Mouse (Mus musculus) neural tube, embryonic 11.5 days (tissue): ENCODE data around the gene Syt13. TPM values are rescaled to one million over a fixed set of nuclear protein-coding genes. Genes with fewer than 3 reads are reported as not detected.

Experiments used
- ATAC-seq: fragments of 200-750 bp; cut with Nextera tagmentation; 2 replicates; pipeline ENCODE4 v1.8.0; 2017; ENCODE audit warnings: moderate number of reproducible peaks, mild to moderate bottlenecking, moderate TSS enrichment, moderate library complexity; ENCODE audit not compliant: insufficient read depth, low FRiP score, low TSS enrichment
- DNase-seq: peaks from one replicate; pipeline ENCODE4 v3.0.0-alpha.2; 2015; ENCODE audit warnings: low spot score
- H3K27ac ChIP-seq: fragments of 300-500 bp; sonication (generic); 2 replicates; pipeline ENCODE4 v1.5.1; 2014; ENCODE audit warnings: low read depth, mild to moderate bottlenecking, low read length
- H3K27me3 ChIP-seq: fragments of 300-500 bp; sonication (generic); 2 replicates; pipeline ENCODE4 v1.6.1; 2014; ENCODE audit warnings: mild to moderate bottlenecking, low read length, mixed read lengths; ENCODE audit not compliant: control insufficient read depth, insufficient read depth
- H3K36me3 ChIP-seq: fragments of 300-500 bp; sonication (generic); 2 replicates; pipeline ENCODE4 v1.6.1; 2014; ENCODE audit warnings: mild to moderate bottlenecking, low read length, moderate library complexity, mixed read lengths; ENCODE audit not compliant: control insufficient read depth, insufficient read depth
- H3K4me1 ChIP-seq: fragments of 300-500 bp; sonication (generic); 2 replicates; pipeline ENCODE4 v1.6.1; 2014; ENCODE audit warnings: low read length, mixed read lengths; ENCODE audit not compliant: control insufficient read depth, insufficient read depth
- H3K4me2 ChIP-seq: fragments of 300-500 bp; sonication (generic); 2 replicates; pipeline ENCODE4 v1.6.1; 2014; ENCODE audit warnings: low read depth, mild to moderate bottlenecking, moderate library complexity
- H3K4me3 ChIP-seq: fragments of 300-500 bp; sonication (generic); 2 replicates; pipeline ENCODE4 v1.5.1; 2014; ENCODE audit warnings: low read depth, low read length
- H3K9ac ChIP-seq: fragments of 300-500 bp; sonication (generic); 2 replicates; pipeline ENCODE4 v1.6.1; 2014; ENCODE audit warnings: mild to moderate bottlenecking, low read length
- H3K9me3 ChIP-seq: fragments of 300-500 bp; sonication (generic); 2 replicates; pipeline ENCODE4 v1.6.1; 2016; ENCODE audit warnings: low read length; ENCODE audit not compliant: control insufficient read depth
- WGBS: fragments of 180-500 bp; shearing (Covaris S2); extraction: QIAGEN DNeasy Blood & Tissue Kit; methylation state at CpG from one replicate; pipeline ENCODE4 v1.1.7; 2014; 5-methylcytosine and 5-hydroxymethylcytosine counted together
- polyA plus RNA-seq: library from polyadenylated mRNA; unstranded; fragments of >200 nt; fragmentation: Nextera tagmentation; extraction: Ambion mirVana; gene quantifications from 2 replicates; pipeline ENCODE4 v1.2.1, GENCODE M21; 2014

Gene Syt13
- polyA plus RNA-seq, 1 experiment from 2014 or later: 25.0 TPM

DNA sequence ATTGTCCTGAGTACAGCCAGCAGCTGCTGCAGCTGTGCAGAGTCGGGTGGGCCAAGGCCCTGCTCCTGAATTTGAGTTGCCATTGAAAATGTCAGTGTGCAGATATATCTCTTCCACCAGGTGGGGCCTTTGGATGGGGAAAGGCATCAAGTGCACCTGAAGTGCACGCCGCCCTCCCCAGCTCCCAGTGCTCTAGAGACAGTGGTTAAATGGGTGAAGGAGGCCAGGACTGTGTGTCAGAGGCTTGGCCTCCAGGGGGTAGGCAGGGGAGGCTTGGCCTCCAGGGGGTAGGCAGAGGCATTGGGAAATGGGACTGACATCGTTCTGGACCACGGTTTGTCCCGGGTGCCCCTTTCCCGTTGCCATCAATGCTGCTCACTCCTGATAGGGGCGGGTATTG lies 51.4 kb downstream of the Syt13 start:
- H3K4me2 ChIP-seq: no peak overlapping the region
- ATAC-seq: no peak
- H3K9ac ChIP-seq: no peak overlapping the region
- 59% methylated on average over 8 of the region's 8 CpGs for WGBS
- H3K9me3 ChIP-seq: no peaks in the 10 kb centered on the region
- H3K36me3 ChIP-seq: no peaks in the 10 kb centered on the region
- no peak overlapping the region for H3K27ac ChIP-seq
- DNase-seq: no peak
- no peak overlapping the region for H3K4me3 ChIP-seq
- peaks cover 3% of the 10 kb centered on the region for H3K4me1 ChIP-seq
- no peaks in the 10 kb centered on the region for H3K27me3 ChIP-seq

DNA sequence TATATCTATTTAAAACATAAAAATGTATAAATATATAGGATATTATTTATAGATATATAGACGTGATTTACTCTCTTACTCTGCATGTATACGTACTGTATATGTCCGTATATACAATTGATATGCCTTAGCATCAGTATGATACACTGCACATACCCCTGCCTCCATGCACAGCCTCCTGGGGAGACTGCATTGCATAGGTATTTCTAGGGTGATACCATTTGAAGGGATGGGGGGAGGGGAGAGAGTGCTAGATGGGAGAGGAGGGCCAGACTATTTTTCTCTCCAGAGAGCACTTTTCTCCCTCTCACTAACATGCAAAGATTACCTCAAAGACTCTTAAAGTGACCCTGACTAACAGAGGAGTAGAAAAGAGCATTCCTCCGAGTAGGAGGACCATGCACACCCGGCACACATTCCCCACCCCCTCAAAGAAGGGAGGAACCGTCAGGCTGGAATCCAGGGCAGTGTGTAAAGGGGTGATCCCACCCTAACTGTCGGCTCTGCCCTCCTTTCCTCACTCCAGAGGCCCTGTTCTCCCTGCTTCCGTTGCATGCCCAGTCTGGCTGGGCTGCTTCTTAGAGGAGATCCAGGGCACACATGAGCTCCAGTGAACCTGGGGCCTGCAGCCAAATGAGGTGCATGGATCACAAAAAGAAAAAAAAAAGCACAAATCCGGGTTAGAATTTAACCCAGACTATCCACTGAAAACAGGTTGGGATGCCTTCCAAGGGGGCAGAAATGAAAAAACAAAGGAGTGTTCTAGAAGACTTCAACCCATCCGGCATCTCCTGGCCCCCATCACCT lies 52.3 kb downstream of the Syt13 start:
- DNase-seq: no peak
- Histone ChIP-seq H3K4me3 (no peak overlapping the region), H3K9me3 (no peaks in the 10 kb centered on the region), H3K4me2 (no peak overlapping the region), H3K27ac (no peak overlapping the region), H3K36me3 (no peaks in the 10 kb centered on the region), H3K4me1 (peaks cover 3% of the 10 kb centered on the region), H3K9ac (no peak overlapping the region), H3K27me3 (no peaks in the 10 kb centered on the region)
- WGBS: 29% methylated on average over 10 of the region's 10 CpGs
- no peak for ATAC-seq

DNA sequence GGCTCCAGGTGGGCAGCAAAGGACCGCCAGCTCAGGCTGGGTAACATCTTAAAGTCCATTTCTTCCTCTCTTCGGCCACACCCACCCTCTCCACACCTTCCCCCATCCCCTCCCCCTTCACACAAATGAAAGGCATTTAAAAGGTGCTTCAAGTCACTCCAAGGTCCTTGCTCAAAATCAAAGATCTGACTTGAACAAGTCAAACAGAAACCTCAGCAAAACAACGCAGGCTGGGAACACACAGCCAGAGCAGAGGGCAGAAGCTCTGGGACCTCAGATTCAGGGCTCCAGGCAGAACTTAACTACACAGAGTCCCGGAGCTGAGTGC lies 52.9 kb downstream of the Syt13 start:
- 45% methylated on average over 4 of the region's 4 CpGs for WGBS
- no peak for ATAC-seq
- H3K9me3 ChIP-seq: no peaks in the 10 kb centered on the region
- no peak for DNase-seq
- peaks cover 1% of the 10 kb centered on the region; the same call in 1 of the 2 replicates for H3K36me3 ChIP-seq
- no peaks in the 10 kb centered on the region for H3K27me3 ChIP-seq
- H3K4me3 ChIP-seq: no peak overlapping the region
- peaks cover 3% of the 10 kb centered on the region for H3K4me1 ChIP-seq
- H3K9ac ChIP-seq: no peak overlapping the region
- no peak overlapping the region for H3K27ac ChIP-seq
- H3K4me2 ChIP-seq: no peak overlapping the region

DNA sequence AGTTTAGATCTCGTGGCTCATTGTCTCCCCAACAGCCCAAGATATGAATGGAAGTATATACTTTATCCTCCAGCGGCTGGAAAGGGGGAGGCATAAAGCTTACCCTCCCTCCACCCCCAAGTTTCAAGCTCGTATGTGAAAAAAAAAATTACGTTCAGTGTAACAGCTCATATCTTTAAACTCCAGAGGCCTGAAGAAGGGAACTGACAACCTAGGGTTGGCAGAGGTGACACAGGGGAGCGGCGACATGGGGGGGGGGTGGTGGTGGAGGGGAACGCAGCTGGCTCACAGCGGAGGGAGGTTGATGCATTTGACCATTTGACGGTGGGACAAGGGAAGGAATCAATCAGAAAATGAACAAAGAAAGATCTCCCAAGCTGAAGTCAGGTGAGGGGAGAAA lies 56.2 kb downstream of the Syt13 start:
- Histone ChIP-seq H3K9me3 (no peaks in the 10 kb centered on the region), H3K27ac (no peak overlapping the region), H3K4me3 (no peak overlapping the region), H3K9ac (no peak overlapping the region), H3K27me3 (no peaks in the 10 kb centered on the region), H3K36me3 (peaks cover 12% of the 10 kb centered on the region), H3K4me1 (peaks cover 3% of the 10 kb centered on the region), H3K4me2 (no peak overlapping the region)
- no peak for DNase-seq
- WGBS: 83% methylated on average over 9 of the region's 9 CpGs
- no peak for ATAC-seq

DNA sequence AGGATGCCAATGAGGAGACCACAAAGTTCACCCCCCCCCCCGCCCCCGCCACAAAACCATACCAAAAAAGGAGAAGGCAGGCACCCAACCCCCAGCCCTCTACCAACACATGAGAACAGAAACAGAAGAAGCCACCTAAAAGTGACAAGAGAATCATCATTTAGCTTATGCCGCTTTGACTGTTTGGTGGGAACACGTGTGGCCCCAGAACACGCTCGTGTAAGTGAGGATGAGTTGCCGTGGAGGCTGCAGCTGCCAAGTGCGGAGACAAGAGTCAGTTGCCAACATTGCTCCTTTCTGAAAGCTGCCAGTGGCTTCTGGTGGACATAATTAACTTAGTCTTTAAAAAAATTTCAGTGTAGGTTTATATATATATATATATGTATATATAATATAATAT lies 56.6 kb downstream of the Syt13 start:
- Histone ChIP-seq H3K9ac (no peak overlapping the region), H3K27me3 (no peaks in the 10 kb centered on the region), H3K4me1 (peaks cover 3% of the 10 kb centered on the region), H3K36me3 (peaks cover 12% of the 10 kb centered on the region), H3K27ac (no peak overlapping the region), H3K9me3 (no peaks in the 10 kb centered on the region), H3K4me3 (no peak overlapping the region), H3K4me2 (no peak overlapping the region)
- DNase-seq (no peak), ATAC-seq (no peak)
- WGBS: 90% methylated on average over 8 of the region's 8 CpGs

DNA sequence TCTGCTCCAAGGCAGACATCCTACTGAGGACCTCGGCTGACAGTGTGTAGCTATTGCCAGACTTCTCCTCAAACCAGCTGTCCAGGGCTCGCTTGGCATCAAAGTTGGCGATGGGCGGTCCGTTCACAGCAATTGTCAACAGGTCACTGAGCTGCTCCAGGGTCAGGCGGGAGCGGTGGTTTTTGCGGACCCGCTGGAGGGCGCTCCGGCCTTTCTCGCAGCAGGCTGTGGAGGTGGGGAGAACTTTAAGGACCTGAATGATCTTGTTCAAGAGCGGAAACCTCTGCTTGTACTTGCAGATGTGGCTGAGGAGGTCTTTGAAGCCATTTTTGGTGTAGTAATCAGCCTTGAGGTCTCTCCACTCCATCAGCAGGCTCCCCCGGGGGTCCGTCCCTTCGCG lies 57.2 kb downstream of the Syt13 start:
- Histone ChIP-seq H3K27ac (no peak overlapping the region), H3K9ac (no peak overlapping the region), H3K4me1 (peaks cover 3% of the 10 kb centered on the region), H3K4me3 (no peak overlapping the region), H3K27me3 (no peaks in the 10 kb centered on the region), H3K4me2 (no peak overlapping the region), H3K36me3 (peaks cover 12% of the 10 kb centered on the region), H3K9me3 (no peaks in the 10 kb centered on the region)
- WGBS: 92% methylated on average over 17 of the region's 17 CpGs
- DNase-seq (no peak), ATAC-seq (no peak)

DNA sequence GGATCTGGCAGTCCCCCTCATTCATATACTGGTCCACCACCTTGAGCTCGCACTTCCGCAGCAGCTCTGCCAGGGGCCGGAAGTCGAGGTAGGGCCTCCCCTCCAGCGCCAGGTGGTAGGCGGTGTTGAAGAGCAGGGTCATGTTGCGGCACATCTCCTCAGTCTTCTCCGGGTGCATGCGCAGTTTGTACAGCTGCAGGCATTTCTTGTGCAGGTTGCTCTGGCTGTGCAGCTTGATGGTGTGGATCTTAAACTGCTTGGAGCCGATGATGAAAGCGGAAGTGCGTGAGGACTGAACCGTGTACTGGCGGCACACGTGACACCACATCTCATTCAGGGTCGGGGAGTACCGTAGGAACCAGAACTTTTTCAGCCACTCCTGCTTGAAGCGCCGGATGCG lies 58.7 kb downstream of the Syt13 start:
- no peak overlapping the region for H3K9ac ChIP-seq
- H3K36me3 ChIP-seq: peaks cover 12% of the 10 kb centered on the region
- no peak for ATAC-seq
- no peak overlapping the region for H3K4me3 ChIP-seq
- H3K9me3 ChIP-seq: no peaks in the 10 kb centered on the region
- no peaks in the 10 kb centered on the region for H3K27me3 ChIP-seq
- no peak for DNase-seq
- no peak overlapping the region for H3K27ac ChIP-seq
- no peaks in the 10 kb centered on the region for H3K4me1 ChIP-seq
- 96% methylated on average over 20 of the region's 20 CpGs for WGBS
- no peak overlapping the region for H3K4me2 ChIP-seq

DNA sequence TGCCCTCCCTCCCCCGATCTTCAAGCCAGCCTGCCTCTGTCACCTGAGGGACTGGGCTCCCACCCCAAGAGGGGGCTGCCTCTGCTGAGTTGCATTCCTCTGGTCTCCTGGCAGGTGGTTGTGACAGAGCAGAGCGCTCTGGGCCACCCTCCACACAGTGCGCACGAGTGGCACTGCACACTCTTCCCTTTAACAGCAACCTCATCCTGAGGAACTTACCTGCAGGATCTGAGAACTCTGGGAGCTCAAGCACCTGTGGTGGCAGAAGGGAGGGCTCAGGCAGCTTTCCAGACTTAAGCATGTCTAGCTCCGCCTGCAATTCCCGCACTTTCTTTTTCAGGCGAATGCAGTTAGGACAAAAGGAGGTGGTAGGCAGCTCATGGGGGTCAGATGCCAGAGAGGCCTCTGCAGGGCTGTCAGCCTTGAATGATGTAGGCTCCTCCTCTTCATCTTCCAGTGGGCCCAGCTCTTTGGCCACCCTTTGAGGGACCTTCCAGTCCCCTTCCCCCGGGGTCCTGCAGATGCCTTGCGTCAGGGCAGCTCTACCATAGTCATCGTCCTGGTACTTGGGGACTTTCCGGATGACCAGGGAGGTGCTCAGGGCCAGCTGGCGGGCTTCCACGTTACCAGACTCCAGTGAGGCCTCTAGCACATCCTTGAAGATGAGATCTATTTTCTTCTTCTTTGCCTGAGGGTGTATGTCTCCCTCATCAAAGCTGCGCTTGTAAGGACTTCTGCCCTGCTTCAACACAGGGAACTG lies 60.3 kb downstream of the Syt13 start:
- Histone ChIP-seq H3K27me3 (no peaks in the 10 kb centered on the region), H3K36me3 (peaks cover 12% of the 10 kb centered on the region), H3K4me2 (no peak overlapping the region), H3K4me1 (no peaks in the 10 kb centered on the region), H3K9me3 (no peaks in the 10 kb centered on the region), H3K9ac (no peak overlapping the region), H3K27ac (no peak overlapping the region), H3K4me3 (no peak overlapping the region)
- DNase-seq (no peak), ATAC-seq (no peak)
- 72% methylated on average over 14 of the region's 14 CpGs for WGBS

DNA sequence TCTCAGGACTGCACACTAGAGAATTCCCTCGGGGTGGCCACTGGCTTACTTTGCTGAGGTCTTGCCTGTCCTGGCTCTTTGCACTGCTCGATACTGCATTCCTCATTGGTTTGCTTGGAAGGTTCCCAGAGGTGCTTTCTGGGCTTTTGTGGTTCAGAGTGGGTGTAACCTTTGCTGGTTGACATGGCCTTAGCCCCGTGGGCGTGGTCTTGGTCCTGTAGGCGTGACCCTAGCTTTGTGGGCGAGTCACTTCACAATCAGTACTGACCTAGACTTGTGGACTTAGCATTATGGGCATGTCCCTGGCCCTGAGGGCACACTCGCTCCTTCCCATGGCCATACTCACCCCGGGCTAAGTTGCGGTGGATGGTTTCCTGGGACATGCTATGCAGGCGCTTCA lies 65.3 kb downstream of the Syt13 start:
- ATAC-seq (no peak), DNase-seq (no peak)
- peaks cover 4% of the 10 kb centered on the region for H3K36me3 ChIP-seq
- H3K27ac ChIP-seq: no peak overlapping the region
- no peak overlapping the region for H3K9ac ChIP-seq
- H3K4me3 ChIP-seq: no peak overlapping the region
- H3K4me1 ChIP-seq: no peaks in the 10 kb centered on the region
- no peaks in the 10 kb centered on the region for H3K27me3 ChIP-seq
- no peaks in the 10 kb centered on the region for H3K9me3 ChIP-seq
- no peak overlapping the region for H3K4me2 ChIP-seq
- WGBS: 89% methylated on average over 10 of the region's 10 CpGs
